Mouse (Mus musculus) limb, embryonic 15.5 days (tissue): ENCODE results near the gene Dkkl1. TPM values are rescaled to one million over a fixed set of nuclear protein-coding genes. Genes with fewer than 3 reads are reported as not detected.

Experiments used
- ATAC-seq: fragments of 200-750 bp; cut with Nextera tagmentation; 2 replicates; pipeline ENCODE4 v1.8.0; 2017; ENCODE audit warnings: low read depth, moderate TSS enrichment; ENCODE audit not compliant: insufficient number of reproducible peaks, low FRiP score, low TSS enrichment
- H3K27ac ChIP-seq: fragments of 300-500 bp; sonication (generic); 2 replicates; pipeline ENCODE4 v1.5.1; 2015; ENCODE audit warnings: moderate library complexity, mild to moderate bottlenecking, inconsistent platforms
- H3K27me3 ChIP-seq: fragments of 300-500 bp; sonication (generic); 2 replicates; pipeline ENCODE4 v1.6.1; 2015; ENCODE audit warnings: inconsistent platforms
- H3K36me3 ChIP-seq: fragments of 300-500 bp; sonication (generic); 2 replicates; pipeline ENCODE4 v1.6.1; 2015; ENCODE audit warnings: inconsistent platforms
- H3K4me1 ChIP-seq: fragments of 300-500 bp; sonication (generic); 2 replicates; pipeline ENCODE4 v1.6.1; 2015; ENCODE audit warnings: inconsistent platforms
- H3K4me2 ChIP-seq: fragments of 300-500 bp; sonication (generic); 2 replicates; pipeline ENCODE4 v1.6.1; 2015; ENCODE audit warnings: mild to moderate bottlenecking, inconsistent platforms
- H3K4me3 ChIP-seq: fragments of 300-500 bp; sonication (generic); 2 replicates; pipeline ENCODE4 v1.5.1; 2015; ENCODE audit warnings: mild to moderate bottlenecking, inconsistent platforms
- H3K9ac ChIP-seq: fragments of 300-500 bp; sonication (generic); 2 replicates; pipeline ENCODE4 v1.6.1; 2015; ENCODE audit warnings: inconsistent platforms
- H3K9me3 ChIP-seq: fragments of 300-500 bp; sonication (generic); 2 replicates; pipeline ENCODE4 v1.6.1; 2016; ENCODE audit warnings: inconsistent platforms
- WGBS: fragments of 180-500 bp; shearing (Covaris S2); methylation state at CpG from one replicate; pipeline ENCODE4 v1.1.7; 2015; 5-methylcytosine and 5-hydroxymethylcytosine counted together
- polyA plus RNA-seq: library from polyadenylated mRNA; unstranded; fragments of >200 nt; fragmentation: Nextera tagmentation; extraction: Ambion mirVana; gene quantifications from 2 replicates; pipeline ENCODE4 v1.2.1, GENCODE M21; 2015

Gene Dkkl1
- polyA plus RNA-seq, 1 experiment from 2014 or later = 51.2 TPM

- Histone ChIP-seq H3K4me1 (peaks cover 37% of the 10 kb centered on the region), H3K4me3 (no peak overlapping the region), H3K4me2 (no peak overlapping the region), H3K36me3 (peaks cover 9% of the 10 kb centered on the region), H3K27ac (no peak overlapping the region), H3K9ac (no peak overlapping the region), H3K9me3 (no peaks in the 10 kb centered on the region), H3K27me3 (peaks cover 12% of the 10 kb centered on the region; the same call in 1 of the 2 replicates)
- no peak for ATAC-seq
- 77% methylated on average over 17 of the region's 17 CpGs for WGBS
Observed at GRCm38 (mm10) chr7:45237747-45238699, 26.1 kb upstream of the Dkkl1 start.

GRCm38 (mm10) chr7:45235656-45236180 is 23.8 kb upstream of the Dkkl1 start:
- H3K9ac ChIP-seq = 0 out of 2 replicates have a peak overlapping the region, but pooled peaks have one; percentile 31
- peaks cover 35% of the 10 kb centered on the region for H3K4me1 ChIP-seq
- H3K36me3 ChIP-seq = peaks cover 32% of the 10 kb centered on the region
- 0 out of 2 replicates have a peak, but pooled peaks have one; percentile 5 for ATAC-seq
- 28% methylated on average over 17 of the region's 17 CpGs for WGBS
- H3K4me2 ChIP-seq = peak overlapping the region; percentile 50
- no peaks in the 10 kb centered on the region for H3K9me3 ChIP-seq
- H3K27me3 ChIP-seq = peaks cover 11% of the 10 kb centered on the region; the same call in 1 of the 2 replicates
- peak overlapping the region; percentile 44; the same call in 1 of the 2 replicates for H3K27ac ChIP-seq
- H3K4me3 ChIP-seq = peak overlapping the region; percentile 30

- H3K4me1 ChIP-seq = peaks cover 32% of the 10 kb centered on the region
- 0 out of 2 replicates have a peak overlapping the region, but pooled peaks have one; percentile 31 for H3K9ac ChIP-seq
- H3K36me3 ChIP-seq = peaks cover 32% of the 10 kb centered on the region
- peak overlapping the region; percentile 30 for H3K4me3 ChIP-seq
- ATAC-seq = peak; percentile 81
- H3K4me2 ChIP-seq = peak overlapping the region; percentile 50
- H3K9me3 ChIP-seq = no peaks in the 10 kb centered on the region
- H3K27me3 ChIP-seq = 0 out of 2 replicates have a peak, but pooled peaks cover 8% of the 10 kb centered on the region
- WGBS = 6% methylated on average over 21 of the region's 21 CpGs
- peak overlapping the region; percentile 44; the same call in 1 of the 2 replicates for H3K27ac ChIP-seq
Observed at GRCm38 (mm10) chr7:45234922-45235571, 23.1 kb upstream of the Dkkl1 start.

- ATAC-seq = no peak
- Histone ChIP-seq H3K9me3 (no peaks in the 10 kb centered on the region), H3K27me3 (0 out of 2 replicates have a peak, but pooled peaks cover 6% of the 10 kb centered on the region), H3K4me2 (peak overlapping the region; percentile 50), H3K27ac (0 out of 2 replicates have a peak overlapping the region, but pooled peaks have one; percentile 44), H3K4me3 (peak overlapping the region; percentile 30), H3K4me1 (peaks cover 32% of the 10 kb centered on the region), H3K36me3 (peaks cover 38% of the 10 kb centered on the region), H3K9ac (peak overlapping the region; percentile 14; the same call in 1 of the 2 replicates)
- WGBS = 10% methylated on average over 29 of the region's 29 CpGs
Observed at GRCm38 (mm10) chr7:45234333-45234841, 22.4 kb upstream of the Dkkl1 start.

DNA sequence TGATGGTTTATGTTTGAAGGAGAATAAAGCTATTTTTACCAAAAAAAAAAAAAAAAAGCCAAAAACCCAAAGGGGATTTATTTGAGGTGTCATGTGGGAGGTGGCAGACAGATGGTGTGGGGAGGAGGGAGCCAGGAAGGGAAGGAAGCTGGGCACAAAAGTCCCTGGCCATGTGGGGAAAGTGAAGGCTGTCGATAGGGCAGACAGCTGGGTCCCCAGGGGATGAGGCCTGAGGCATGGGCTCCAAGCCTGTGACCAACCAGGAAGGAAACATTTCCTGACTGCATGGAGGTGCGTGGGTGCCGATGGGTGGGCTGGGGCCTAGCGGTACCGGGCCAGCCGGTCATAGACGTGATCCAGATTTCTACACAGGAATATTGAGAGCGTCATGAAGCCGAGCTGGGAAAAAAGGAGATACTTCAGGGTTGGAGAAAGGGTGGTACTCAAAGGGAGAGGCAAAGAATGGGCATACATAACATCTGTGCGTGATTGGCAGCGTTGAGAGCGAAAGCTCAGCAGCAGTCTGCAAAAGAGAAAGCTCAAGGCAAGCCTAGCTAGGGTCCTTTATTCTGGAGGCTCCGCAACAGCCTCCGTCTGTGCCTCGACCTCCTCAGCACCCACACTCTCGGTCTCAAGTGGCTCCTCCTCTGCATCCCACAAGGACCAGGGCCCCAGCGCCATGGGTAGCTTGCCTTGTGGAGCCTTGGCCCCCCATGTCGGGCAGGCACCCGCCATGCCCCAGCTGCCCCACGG is 21.8 kb upstream of the Dkkl1 start:
- WGBS = 30% methylated on average over 20 of the region's 20 CpGs
- H3K27ac ChIP-seq = peak overlapping the region; percentile 44; the same call in 1 of the 2 replicates
- peak overlapping the region; percentile 14; the same call in 1 of the 2 replicates for H3K9ac ChIP-seq
- H3K4me1 ChIP-seq = peaks cover 32% of the 10 kb centered on the region
- H3K4me2 ChIP-seq = peak overlapping the region; percentile 50
- no peaks in the 10 kb centered on the region for H3K9me3 ChIP-seq
- H3K4me3 ChIP-seq = 0 out of 2 replicates have a peak overlapping the region, but pooled peaks have one; percentile 30
- ATAC-seq = no peak
- H3K27me3 ChIP-seq = 0 out of 2 replicates have a peak, but pooled peaks cover under 1% of the 10 kb centered on the region
- H3K36me3 ChIP-seq = peaks cover 44% of the 10 kb centered on the region

- H3K36me3 ChIP-seq = peaks cover 53% of the 10 kb centered on the region
- H3K4me3 ChIP-seq = no peak overlapping the region
- H3K27me3 ChIP-seq = no peaks in the 10 kb centered on the region
- ATAC-seq = no peak
- H3K27ac ChIP-seq = no peak overlapping the region
- WGBS = 61% methylated on average over 13 of the region's 13 CpGs
- H3K9me3 ChIP-seq = no peaks in the 10 kb centered on the region
- H3K4me1 ChIP-seq = peaks cover 32% of the 10 kb centered on the region
- H3K4me2 ChIP-seq = no peak overlapping the region
- no peak overlapping the region for H3K9ac ChIP-seq
Observed at GRCm38 (mm10) chr7:45232716-45233465, 20.9 kb upstream of the Dkkl1 start.

GRCm38 (mm10) chr7:45231941-45232340 is 20.0 kb upstream of the Dkkl1 start:
- Histone ChIP-seq H3K4me1 (peaks cover 32% of the 10 kb centered on the region), H3K9me3 (no peaks in the 10 kb centered on the region), H3K36me3 (peaks cover 60% of the 10 kb centered on the region), H3K27me3 (no peaks in the 10 kb centered on the region), H3K9ac (no peak overlapping the region), H3K4me2 (no peak overlapping the region), H3K4me3 (no peak overlapping the region), H3K27ac (no peak overlapping the region)
- 83% methylated on average over 11 of the region's 11 CpGs for WGBS
- no peak for ATAC-seq

GRCm38 (mm10) chr7:45231192-45231591 is 19.2 kb upstream of the Dkkl1 start:
- WGBS = 91% methylated on average over 12 of the region's 12 CpGs
- peaks cover 32% of the 10 kb centered on the region for H3K4me1 ChIP-seq
- H3K9me3 ChIP-seq = no peaks in the 10 kb centered on the region
- no peaks in the 10 kb centered on the region for H3K27me3 ChIP-seq
- peaks cover 67% of the 10 kb centered on the region for H3K36me3 ChIP-seq
- no peak overlapping the region for H3K4me3 ChIP-seq
- no peak overlapping the region for H3K27ac ChIP-seq
- no peak overlapping the region for H3K9ac ChIP-seq
- no peak overlapping the region for H3K4me2 ChIP-seq
- ATAC-seq = no peak

- Histone ChIP-seq H3K4me1 (peaks cover 17% of the 10 kb centered on the region), H3K4me2 (no peak overlapping the region), H3K27ac (no peak overlapping the region), H3K27me3 (no peaks in the 10 kb centered on the region), H3K4me3 (no peak overlapping the region), H3K36me3 (peaks cover 83% of the 10 kb centered on the region), H3K9me3 (no peaks in the 10 kb centered on the region), H3K9ac (no peak overlapping the region)
- ATAC-seq = no peak
- 89% methylated on average over 7 of the region's 7 CpGs for WGBS
Observed at GRCm38 (mm10) chr7:45229459-45230203, 17.7 kb upstream of the Dkkl1 start.

DNA sequence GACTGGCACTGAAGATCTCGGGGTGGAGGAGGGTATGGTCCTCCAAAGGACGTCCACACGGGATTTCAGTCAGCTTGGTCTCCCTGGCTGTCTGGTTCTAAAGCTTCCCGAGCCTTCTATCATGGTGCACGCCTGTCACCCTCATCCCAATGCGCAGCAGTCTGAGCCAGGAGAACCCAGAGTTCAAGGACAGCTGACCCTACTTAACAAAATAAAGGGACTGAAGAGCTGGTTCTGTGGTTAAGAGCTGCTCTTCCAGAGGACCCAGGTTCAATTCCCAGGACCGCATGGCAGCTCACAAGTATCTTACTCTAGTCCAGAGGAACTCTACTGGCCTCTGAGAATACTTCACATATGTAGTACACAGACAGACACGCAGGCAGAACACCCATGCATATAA is 17.1 kb upstream of the Dkkl1 start:
- Histone ChIP-seq H3K36me3 (peaks cover 85% of the 10 kb centered on the region), H3K27ac (no peak overlapping the region), H3K4me2 (no peak overlapping the region), H3K4me3 (no peak overlapping the region), H3K9me3 (no peaks in the 10 kb centered on the region), H3K27me3 (no peaks in the 10 kb centered on the region), H3K9ac (no peak overlapping the region), H3K4me1 (peaks cover 11% of the 10 kb centered on the region)
- no peak for ATAC-seq
- WGBS = 94% methylated on average over 8 of the region's 8 CpGs
